Mouse (Mus musculus): Measurements from ENCODE around the gene Mmel1. TPM values are rescaled to one million over a fixed set of nuclear protein-coding genes. Genes with fewer than 3 reads are reported as not detected.
A peak's percentile ranks its signal among the peaks of the same experiment; 100 is the strongest.

The Mmel1 gene
- total RNA-seq, 2 experiments from 2014 or later = 0.20 TPM; not detected in 1

GRCm38 (mm10) chr4:154929088-154929660 is 59.8 kb downstream of the Mmel1 start:
- intact Hi-C loops (cut with DNase I) = no loop called here
- peak; percentile 46 to 56 for DNase-seq

GRCm38 (mm10) chr4:154933306-154933907 is 64.0 kb downstream of the Mmel1 start:
- intact Hi-C loops (cut with DNase I) = no loop called here
- no peak for DNase-seq

- intact Hi-C loops (cut with DNase I) = no loop called here
- no peak for DNase-seq
Observed at GRCm38 (mm10) chr4:154934800-154935199, 65.4 kb downstream of the Mmel1 start.

GRCm38 (mm10) chr4:154935788-154936187 is 66.4 kb downstream of the Mmel1 start:
- no peak for DNase-seq
- intact Hi-C loops (cut with DNase I) = no loop called here

- intact Hi-C loops (cut with DNase I) = no loop called here
- DNase-seq = no peak
Observed at GRCm38 (mm10) chr4:154936542-154937255, 67.3 kb downstream of the Mmel1 start.

- no peak for DNase-seq
- intact Hi-C loops (cut with DNase I) = no loop called here
Observed at GRCm38 (mm10) chr4:154937746-154938145, 68.4 kb downstream of the Mmel1 start.

GRCm38 (mm10) chr4:154940156-154940555 is 70.8 kb downstream of the Mmel1 start:
- intact Hi-C loops (cut with DNase I) = loop anchor here (5.0 kb wide), 2 partner anchors 47 to 73 kb away; partner anchors contain the start of gene Mmel1
- DNase-seq = no peak

- DNase-seq = no peak
- intact Hi-C loops (cut with DNase I) = loop anchor here (5.0 kb wide), 2 partner anchors 45 to 75 kb away; partner anchors contain the start of gene Mmel1
Observed at GRCm38 (mm10) chr4:154941831-154942230, 72.4 kb downstream of the Mmel1 start.

- intact Hi-C loops (cut with DNase I) = loop anchor here (5.0 kb wide), 2 partner anchors 45 to 75 kb away; partner anchors contain the start of gene Mmel1
- DNase-seq = no peak
Observed at GRCm38 (mm10) chr4:154942632-154943322, 73.4 kb downstream of the Mmel1 start.

GRCm38 (mm10) chr4:154943323-154944039 is 74.1 kb downstream of the Mmel1 start:
- DNase-seq = no peak
- intact Hi-C loops (cut with DNase I) = loop anchor here (1.0 to 5.0 kb wide), 4 partner anchors 19 to 76 kb away; partner anchors contain the start of gene Mmel1

GRCm38 (mm10) chr4:154944121-154944590 is 74.8 kb downstream of the Mmel1 start:
- intact Hi-C loops (cut with DNase I) = loop anchor here (1.0 to 5.0 kb wide), 4 partner anchors 19 to 77 kb away; partner anchors contain the start of gene Mmel1
- peak in 1 of 2 experiments; percentile 76 for DNase-seq

Other genes with a start within 250 kb of the Mmel1 start
- gene Prdm16, start 232.7 kb upstream of the Mmel1 start, total RNA-seq (2021) = 1 to 10 TPM; 1.3 to 2.4 TPM
- not detected for gene Actrt2, start 201.7 kb upstream of the Mmel1 start, total RNA-seq (2021)
- not detected for gene Ttc34, start 32.1 kb upstream of the Mmel1 start, total RNA-seq (2021)
- 100 to 1,000 TPM in 1 of 2 experiments, 10 to 100 TPM in 1; 89.1 to 111 TPM for gene Fam213b, start 29.6 kb downstream of the Mmel1 start, total RNA-seq (2021)
- 1 to 10 TPM; 1.4 to 1.6 TPM for gene Tnfrsf14, start 59.0 kb downstream of the Mmel1 start, total RNA-seq (2021)
- not detected for gene Hes5, start 91.3 kb downstream of the Mmel1 start, total RNA-seq (2021)
- 10 to 100 TPM; 30.5 to 33.2 TPM for gene Pank4, start 94.5 kb downstream of the Mmel1 start, total RNA-seq (2021)
- gene Plch2, start 187.2 kb downstream of the Mmel1 start, total RNA-seq (2021) = under 1 TPM; 0.26 to 0.47 TPM
- gene Pex10, start 197.4 kb downstream of the Mmel1 start, total RNA-seq (2021) = 10 to 100 TPM; 11.9 to 13.2 TPM
- 10 to 100 TPM; 46.1 to 50.3 TPM for gene Rer1, start 216.8 kb downstream of the Mmel1 start, total RNA-seq (2021)
- gene Morn1, start 217.0 kb downstream of the Mmel1 start, total RNA-seq (2021) = 1 to 10 TPM; 1.5 to 1.8 TPM